Mouse (Mus musculus): ENCODE measurements around the gene Mark4. TPM values are rescaled to one million over a fixed set of nuclear protein-coding genes. Genes with fewer than 3 reads are reported as not detected.

The Mark4 gene
- 10 to 100 TPM; 69.7 to 74.5 TPM for total RNA-seq (2021)
- long read RNA-seq, experiment 1, partial matches to known transcripts = 34 of 68 reads
- long read RNA-seq, experiment 1, other reads (novel, unspliced or antisense) = 29 of 68 reads
- long read RNA-seq, experiment 2, partial matches to known transcripts = 13 of 37 reads
- long read RNA-seq, experiment 2, other reads (novel, unspliced or antisense) = 22 of 37 reads

DNA sequence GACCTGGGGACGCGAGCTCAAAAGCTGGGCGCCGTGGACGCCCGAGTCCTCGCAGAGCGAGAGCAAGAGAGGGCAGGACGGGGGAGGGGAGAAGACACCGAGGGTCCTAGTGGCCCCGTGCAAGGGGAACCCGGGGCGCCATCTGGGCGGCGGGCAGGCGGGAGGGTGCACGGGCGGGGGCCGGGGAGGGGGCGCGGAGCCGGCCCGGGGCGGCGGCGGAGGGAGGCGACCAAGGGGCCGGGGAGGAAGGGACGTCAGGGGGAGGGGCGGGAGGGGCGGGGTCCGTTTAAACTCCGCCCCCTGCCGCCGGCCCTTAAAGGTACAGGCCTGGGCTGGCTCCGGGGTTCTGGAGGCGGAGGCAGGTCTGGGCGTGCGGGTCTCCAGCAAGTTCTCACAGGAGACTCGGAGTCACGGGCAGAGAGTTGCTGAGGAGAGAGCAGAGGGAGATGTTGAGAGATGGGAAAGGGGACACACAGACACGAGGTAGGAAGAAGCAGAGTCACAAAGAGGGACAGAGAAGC is at the start of gene Mark4:
TSS of gene Mark4 (minus strand) at position 231 of the 521 bp plus-strand sequence.
- peak; percentile 66 for DNase-seq (ENCODE audit: low spot score in 2 of 2)

DNA sequence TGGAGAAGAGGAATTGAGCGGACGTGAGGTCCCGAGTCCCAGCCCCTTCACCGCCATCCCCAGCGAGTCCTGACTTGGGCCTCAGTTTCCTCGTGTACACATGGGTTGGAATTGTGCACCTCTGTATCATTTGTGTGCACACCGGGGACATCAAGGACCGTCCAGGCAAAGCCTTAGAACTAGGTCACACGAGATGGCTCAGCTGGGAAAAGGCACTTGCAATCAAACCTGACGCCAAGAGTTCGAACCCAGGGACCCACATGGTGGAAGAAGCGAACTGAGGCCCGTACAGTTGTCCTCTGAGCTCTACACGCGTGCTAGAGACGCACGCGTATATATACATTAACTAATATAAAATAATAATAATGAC is 49.0 kb upstream of the Mark4 start:
- no peak for DNase-seq (ENCODE audit: low spot score in 2 of 2)

DNA sequence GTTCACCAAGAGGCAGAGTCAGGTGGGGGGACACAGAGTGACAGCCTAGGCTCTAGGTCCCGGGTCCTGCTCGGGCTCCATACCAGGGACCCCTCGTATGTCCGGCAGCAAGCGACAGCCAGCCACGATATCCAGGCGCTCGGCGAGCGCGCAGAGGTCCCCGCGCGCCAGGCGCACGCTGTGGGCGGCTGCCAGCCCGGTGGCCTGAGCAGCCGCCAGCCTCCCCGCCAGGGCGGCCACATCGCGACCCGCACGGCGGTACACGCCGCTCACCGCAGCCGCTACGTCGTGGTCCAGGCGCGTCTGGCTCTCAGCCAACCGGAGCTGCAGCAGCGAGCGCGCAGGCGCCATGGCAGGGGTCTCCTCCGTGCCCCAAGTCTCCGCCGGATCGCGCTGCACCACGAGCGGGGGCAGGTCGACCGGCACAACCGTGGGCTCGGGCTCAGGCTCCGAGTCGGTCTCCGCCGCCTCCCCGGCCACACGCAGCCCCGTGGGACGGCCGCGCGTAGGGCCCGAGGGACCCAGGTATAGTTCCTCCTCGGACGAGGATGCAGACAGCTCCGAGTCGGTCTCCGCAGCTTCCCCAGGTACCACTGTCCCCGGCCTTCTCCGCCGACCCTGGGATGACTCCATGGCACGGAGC is 48.5 kb upstream of the Mark4 start:
- peak in 1 of 2 experiments; percentile 37 for DNase-seq (ENCODE audit: low spot score in 2 of 2)

DNA sequence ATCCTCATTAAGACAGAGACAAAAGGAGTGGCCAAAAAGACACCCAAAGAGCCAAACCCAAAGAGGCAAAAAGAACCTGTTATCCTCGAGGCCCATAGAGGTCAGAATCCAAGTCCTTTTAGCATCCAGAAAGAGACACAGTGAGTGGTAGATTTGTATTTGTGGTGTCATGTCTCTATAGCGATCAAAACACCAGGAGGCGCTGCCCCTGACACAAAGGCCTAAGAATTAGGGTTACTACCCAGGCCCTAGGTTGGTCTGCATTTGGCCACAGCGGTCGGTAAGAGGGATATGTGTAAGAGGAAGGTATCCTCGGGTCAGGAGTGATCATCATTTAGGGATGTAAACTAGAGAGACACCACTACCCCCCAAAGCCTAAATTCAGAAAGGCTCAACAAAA is 47.7 kb upstream of the Mark4 start:
- DNase-seq (ENCODE audit: low spot score in 2 of 2) = no peak

DNA sequence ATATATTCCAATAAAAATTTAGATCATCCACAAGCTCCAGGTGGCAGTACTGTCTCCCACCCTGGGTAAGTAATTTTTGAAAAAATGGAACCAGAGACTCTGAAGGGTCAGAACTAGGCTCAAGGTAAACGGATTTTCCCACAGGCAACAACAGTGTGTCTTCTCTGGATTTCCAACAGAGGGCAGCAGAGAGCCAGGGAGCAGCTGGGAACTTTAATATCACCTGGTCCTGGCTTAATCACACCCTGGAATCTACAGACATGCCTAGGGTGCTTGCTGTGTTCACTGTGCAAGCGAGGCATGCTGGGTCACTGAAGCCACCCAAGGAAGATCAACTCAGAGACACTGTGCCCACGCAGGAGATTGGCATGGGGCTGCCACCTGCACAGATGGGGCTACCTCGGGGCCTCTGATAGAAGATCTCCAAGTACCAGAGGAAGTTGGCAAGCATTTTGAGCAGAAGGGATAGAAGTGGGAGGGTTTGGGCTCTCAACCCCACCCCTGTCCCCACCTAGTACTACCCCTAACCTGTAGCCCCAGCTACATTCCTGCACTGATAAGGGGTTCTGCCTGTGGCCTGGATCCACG is 45.0 kb upstream of the Mark4 start:
- DNase-seq (ENCODE audit: low spot score in 2 of 2) = peak in 1 of 2 experiments; percentile 44

DNA sequence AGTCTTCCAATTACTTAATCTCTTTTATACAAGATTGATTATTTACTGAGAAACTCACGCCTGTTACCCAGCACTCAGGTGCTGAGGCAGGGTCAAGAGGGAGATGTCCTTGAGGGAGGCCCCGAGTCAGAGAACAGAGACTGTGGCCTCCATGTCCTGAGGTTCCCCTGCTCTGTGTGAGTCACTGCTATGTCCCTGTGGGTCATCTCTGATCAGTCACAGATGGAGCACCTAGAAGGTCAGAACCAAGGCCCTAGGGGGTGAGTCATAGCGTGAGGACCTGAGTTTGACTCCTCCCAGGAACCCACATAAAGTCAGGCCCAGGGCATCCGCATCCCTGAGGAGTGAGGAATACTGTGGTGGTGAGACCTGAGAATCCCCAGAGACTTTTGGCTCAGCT is 43.0 kb upstream of the Mark4 start:
- no peak for DNase-seq (ENCODE audit: low spot score in 2 of 2)

DNA sequence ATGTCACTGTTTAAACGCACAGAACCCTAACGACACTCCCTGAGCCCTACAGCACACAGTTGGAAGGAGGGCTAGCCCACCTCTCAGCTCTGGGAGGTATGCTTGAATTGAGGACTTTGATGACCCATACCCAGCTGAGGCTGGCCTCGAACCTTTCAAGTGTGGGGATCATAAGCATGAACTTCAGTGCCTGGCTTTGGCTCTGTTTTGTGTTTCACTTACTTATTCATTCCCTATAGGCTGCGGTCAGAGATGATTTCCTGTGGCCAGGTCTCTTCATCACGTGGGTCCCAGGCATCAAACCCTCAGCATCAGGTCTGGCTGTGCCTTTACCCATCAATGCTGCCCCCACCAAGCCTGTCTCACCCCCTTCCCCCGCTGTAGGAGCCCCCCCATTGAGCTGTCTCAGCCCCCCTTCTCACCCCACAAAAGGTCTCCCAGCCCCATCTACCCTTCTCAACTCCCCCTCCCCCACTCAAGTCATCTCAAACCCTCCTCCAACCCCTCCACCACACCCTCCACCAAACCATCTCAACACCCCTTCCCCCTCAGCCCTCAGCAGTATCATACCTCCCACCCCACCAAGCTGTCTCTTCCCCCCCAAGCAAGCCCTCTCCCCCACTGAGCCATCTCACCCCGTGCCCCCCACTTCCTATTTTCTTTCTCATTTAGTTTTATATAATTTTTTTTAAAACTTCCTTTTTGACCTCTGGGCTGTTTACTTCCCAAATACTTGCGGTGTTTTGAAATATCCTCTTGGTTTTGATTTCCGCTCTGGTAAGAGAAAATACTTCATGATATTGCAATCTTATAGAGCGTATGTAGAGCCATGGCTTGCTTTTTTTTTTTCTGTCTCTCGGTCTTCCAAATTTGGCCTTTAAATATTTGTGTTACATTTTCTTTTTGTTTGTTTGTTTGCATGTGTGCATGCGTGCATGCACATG is 42.1 kb upstream of the Mark4 start:
- no peak for DNase-seq (ENCODE audit: low spot score in 2 of 2)

DNA sequence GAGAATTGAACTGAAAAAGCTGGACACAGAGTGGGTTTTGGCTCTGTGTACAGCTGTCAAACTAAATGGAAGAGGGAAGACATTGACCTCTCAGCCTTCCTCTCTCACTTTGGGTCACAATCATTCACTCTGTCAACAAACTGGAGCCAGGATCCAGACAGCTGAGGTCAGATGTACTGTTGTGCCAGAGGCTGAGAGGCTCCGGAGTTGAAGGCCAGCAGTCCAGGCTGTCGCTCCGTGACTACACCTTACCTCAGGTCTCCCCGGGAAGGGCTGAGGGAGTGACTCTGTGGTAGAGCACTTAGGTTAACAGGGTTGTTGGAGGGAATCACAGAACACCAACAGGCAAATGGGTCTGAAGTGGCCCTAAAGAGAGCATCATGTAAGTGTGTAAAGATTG is 39.7 kb upstream of the Mark4 start:
- no peak for DNase-seq (ENCODE audit: low spot score in 2 of 2)

DNA sequence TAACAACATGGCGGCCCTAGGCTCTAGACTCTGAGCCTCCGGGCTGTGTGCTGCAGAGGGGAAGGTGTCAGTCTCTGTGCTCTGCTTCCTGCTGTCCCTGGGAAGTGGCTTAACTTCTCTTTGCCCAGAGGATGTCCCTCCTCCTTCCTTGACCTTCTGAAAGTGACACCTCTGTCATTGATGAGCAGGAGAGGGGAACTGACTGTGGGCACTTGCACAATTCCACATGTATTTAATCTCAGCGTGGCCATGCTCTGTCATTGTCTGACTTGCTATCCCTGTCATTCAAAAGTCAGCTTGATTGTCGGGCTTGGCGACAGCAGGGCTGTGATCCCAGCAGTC is 37.6 kb upstream of the Mark4 start:
- DNase-seq (ENCODE audit: low spot score in 2 of 2) = no peak

DNA sequence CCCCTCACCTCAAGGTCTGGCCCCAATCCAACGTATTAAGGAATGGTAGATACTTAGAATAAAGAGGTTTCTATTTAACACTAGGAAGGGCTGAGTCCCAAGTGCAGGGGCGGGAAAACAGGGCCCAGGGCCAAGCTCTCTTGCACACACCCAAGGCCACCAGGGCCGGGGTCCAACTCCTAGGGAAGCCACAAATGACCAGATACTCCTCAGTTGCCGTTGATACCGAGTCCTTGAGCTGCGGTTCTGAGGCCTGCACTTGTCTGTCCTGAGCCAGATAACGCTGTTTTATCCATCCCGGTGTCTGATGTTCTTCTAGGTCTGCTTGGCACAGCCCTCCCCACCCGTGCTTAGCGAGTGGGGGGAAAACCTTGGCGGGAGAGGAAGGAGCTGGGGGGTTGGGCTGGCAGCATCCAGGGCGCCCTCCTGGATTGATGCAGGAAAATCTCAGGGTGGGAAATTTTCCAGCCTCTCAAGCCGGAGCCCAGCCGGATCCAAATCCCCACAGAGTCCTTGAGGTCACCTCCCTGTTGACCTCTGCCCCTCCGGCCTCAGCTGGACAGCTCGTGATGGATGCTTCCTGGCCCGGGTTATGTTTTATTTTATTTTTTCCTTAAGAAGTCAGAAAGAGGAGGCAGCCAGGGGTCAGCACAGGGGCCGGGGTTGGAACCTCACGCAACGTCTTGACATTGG is 37.0 kb upstream of the Mark4 start:
- no peak for DNase-seq (ENCODE audit: low spot score in 2 of 2)

DNA sequence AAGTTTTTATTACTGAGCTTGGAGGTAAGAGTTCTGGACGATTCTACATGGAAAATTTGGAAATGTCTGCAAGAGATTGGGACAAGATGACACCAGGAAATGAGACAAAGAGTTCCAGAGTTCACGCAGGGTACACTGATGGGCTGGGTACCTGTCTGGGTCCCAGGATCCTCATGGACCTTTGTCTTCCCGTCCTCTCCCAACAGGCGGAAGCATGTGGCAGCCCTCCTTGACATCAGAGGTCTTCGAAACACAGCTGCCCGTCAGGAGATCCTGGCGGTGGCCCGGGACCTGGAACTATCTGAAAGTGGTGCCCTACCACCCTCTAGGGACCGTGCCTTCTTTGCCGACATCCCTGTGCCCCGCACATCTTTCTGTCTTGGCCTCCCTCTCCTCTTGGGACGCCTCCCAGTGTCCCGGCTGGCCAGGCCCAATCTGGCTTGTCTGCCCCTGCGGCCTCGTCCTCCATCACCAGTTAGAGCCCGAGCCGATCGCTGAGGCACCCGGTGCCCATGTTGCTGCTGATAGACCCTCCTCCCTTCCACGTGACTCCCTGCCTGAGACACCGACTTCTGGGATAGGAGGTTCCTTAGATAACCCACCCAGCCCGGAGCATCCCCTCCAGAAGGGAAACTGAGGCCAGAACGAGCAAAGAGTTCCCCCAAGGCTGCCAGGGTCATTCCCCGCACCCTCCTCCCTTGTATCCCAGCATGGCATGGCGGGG is 36.3 kb upstream of the Mark4 start:
- no peak for DNase-seq (ENCODE audit: low spot score in 2 of 2)

DNA sequence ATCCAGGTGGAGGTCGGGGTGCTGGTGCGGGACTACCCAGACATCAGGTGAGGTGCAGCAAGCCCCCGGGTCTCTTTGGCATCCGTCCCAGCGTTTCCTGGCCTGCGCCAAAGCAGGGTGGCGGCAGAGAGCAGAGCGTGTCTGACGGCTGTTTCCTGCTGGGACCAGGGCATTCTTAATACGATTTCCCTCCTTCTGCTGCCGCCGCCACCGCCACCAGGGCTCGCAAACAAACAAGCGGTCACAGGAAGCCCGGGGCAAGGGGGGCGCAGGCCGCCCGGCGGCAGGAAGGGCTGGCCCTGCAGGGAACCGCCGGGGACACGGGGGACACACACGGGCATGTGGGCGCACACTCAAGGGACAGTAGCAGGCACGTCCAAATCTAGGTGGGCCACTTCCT is 33.1 kb upstream of the Mark4 start:
- DNase-seq (ENCODE audit: low spot score in 2 of 2) = no peak

DNA sequence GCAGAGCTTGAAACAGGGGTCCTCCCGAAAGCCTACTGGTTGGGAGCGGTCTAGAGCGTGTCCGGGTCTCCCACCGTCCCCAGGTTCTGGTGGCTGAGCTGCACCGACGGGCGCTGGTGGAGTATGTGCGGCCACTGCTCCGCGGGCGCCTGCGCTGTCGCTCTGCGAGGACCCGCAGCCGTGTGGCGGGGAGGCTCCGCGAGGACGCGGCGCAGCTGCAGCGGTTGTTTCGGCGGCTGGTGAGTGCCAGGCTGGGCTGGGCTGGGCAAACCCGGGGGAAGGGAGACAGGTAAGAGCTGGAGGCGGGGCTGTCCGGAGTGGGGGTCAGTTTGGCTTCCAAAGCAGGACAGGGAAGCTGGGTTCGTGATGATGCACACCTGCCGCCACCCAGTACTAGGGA is 30.9 kb upstream of the Mark4 start:
- peak in 1 of 2 experiments; percentile 20 for DNase-seq (ENCODE audit: low spot score in 2 of 2)

DNA sequence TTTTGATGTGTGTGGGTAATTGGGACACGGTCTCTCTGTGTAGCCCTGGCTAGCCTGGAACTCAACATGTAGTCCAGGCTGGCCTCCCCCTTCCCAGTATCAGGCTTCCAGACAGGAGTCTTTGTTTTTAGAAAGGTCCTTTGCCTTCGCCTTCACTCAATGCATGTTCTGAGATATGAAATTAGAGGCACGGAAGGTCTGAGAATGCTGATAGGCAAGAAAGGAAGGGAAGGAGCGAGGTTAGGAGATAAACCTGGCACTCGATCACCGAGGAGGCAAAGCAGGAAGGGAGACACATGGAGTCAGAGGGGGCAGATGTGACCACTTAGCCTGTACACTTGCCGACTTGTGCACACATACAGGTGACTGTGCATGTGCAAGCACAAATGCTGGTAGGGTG is 27.9 kb upstream of the Mark4 start:
- no peak for DNase-seq (ENCODE audit: low spot score in 2 of 2)

DNA sequence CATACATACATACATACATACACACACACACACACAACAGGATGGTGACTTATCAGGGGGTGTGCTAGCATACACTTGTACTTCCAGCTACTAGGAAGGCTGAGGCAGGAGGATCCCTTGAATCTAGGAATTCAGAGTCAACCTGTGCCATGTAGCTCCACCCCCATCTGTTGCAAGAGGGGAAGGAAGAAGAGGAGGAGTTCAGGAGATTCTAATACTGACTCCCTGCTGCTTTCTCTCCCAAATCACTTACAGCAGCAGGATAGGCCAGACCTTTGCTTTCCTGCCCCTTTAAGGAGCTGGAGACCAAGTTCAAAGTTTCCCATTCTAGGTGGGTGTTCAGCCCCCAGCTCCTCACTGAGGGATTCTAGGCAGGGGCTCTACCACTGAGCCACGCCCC is 26.9 kb upstream of the Mark4 start:
- no peak for DNase-seq (ENCODE audit: low spot score in 2 of 2)

DNA sequence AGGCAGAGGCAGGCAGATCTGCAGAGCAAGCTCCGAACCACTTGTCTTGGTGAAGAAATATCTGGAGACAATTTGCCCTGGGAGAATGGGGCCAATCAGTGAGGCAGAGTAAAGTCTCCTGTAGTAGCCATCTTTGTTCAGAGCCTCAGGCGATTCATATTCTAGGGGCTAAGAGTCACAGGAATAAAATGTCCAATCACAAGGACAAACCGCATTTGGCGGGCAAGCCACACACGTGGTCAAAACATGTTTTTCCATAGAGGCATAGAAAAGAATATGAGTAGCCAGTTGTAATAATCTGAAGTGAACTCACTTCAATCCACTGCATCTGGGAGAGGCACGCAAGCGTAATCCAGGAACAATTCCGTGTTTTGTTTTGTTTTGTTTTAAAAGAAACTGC is 24.7 kb upstream of the Mark4 start:
- no peak for DNase-seq (ENCODE audit: low spot score in 2 of 2)

DNA sequence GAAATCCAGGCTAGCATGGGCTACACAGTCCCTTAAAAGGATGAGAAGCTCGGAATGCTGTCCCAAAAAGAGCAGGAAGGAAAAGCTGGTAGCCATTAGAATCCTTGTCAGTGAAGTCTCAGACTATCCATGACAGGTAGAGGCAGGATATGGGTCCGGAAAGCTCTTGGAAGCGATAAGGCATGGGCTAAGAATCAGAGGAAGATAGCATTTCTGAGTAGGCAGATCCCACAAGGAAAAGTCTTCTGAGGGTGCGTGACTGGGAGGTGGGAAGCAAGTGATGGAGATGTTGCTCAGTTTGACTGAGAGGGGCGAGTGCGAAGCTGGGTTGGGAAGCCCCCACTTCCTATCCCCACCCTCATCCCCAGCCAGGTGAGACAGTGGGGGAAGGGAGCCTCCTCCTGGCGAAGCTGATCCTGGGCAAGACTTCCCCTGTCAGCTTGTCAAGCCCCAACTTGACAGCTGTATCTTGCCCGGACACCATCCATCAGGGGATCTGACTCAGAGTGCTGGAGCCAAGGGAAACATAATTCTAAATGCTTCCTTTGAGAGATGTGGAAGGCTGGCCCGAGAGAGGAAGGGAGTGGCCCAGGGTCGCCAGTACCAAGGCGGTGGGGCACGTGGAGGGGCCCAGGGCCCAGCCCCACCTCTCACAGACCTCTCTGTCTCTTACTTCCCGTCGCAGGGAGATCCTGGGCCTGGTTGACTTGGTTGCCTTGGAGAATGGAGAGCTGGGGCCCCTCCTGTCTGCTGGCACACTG is 19.2 kb upstream of the Mark4 start:
- no peak for DNase-seq (ENCODE audit: low spot score in 2 of 2)

DNA sequence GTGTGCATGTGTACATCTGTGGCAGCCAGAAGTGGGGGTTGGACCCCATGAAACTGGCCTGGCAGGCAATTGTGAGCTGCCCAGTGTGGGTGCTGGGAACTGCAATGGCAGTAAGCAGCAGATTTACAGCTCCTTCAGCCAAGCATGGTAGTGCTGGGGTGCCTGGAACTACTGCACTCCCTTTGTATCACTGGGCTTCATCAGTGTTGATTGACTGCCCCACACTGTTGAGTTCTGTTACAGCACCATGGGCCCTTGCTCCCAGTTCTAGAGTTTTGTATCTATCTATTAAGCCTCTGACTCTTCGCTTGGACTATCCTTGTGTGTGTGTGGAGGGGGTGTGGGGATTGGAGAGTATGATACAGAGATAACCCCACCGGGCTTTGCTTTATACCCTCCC is 18.5 kb upstream of the Mark4 start:
- no peak for DNase-seq (ENCODE audit: low spot score in 2 of 2)

DNA sequence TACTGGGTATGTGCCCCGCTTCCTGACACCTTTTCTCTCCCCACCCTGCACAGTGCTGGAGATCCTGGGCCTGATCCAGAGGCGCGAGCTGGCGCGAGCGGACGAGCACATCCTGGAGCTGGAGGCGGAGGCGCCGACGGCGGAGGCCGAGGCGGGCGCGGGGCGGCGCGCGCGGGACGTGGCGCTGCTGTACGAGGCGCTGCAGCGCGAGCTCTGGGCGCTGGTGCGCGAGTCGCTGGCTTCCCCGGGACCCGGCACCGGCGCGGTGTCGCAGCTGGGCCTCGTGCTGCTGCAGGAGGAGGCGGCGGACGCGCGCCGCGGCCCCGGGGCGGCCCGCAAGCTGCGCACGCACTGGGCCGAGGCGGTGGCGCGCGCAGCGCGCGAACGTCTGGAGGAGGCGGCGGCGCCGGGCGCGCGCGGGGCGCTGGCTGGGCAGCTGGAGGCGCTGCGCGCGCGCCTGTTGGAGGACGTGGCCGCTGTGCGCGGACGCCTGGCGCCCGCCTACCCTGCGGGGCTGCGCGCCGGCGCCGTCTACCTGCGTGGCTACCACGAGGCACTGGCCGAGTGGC is 15.3 kb upstream of the Mark4 start:
- peak; percentile 73 to 89 for DNase-seq (ENCODE audit: low spot score in 2 of 2)

All from left cerebral cortex, adult 18-20 months (tissue).